Mouse (Mus musculus): ENCODE data around the gene Fbxw9.

- TF ChIP-seq CTCF (IDR thresholded peaks at IDR 0.05; ENCODE audit: low read depth, low read length) (no peak), TAL1 (conservative IDR thresholded peaks at IDR 0.05; ENCODE audit: low read depth, low read length) (no peak), POLR2AphosphoS5 (IDR thresholded peaks at IDR 0.05; ENCODE audit: insufficient replicate concordance, low read depth, low read length) (no peak), GATA1 (IDR thresholded peaks at IDR 0.05; ENCODE audit: borderline replicate concordance, low read length) (no peak), GATA2 (IDR thresholded peaks at IDR 0.05; ENCODE audit: borderline replicate concordance, low read depth, low read length) (no peak)
Measured at GRCm38 (mm10) chr8:85096850-85097249, 37.0 kb downstream of the Fbxw9 start.

All from G1E (cell line).